Mouse (Mus musculus) liver, adult 2 months (tissue): Measurements from ENCODE around the gene Ankfn1.

Source experiments
- CTCF ChIP-seq: fragments of 200-500 bp; IDR thresholded peaks from 2 replicates; pipeline ENCODE4 v1.5.1; 2011; ENCODE audit warnings: low read depth, low read length, control low read depth
- POLR2A ChIP-seq: fragments of 200-500 bp; IDR thresholded peaks from 2 replicates; pipeline ENCODE4 v1.6.1; 2011; ENCODE audit warnings: low read length, control low read depth; ENCODE audit not compliant: insufficient read depth; ENCODE audit errors: extremely low read depth

GRCm38 (mm10) chr11:89481084-89481483 is 296.4 kb downstream of the Ankfn1 start:
- TF ChIP-seq POLR2A (no peak), CTCF (no peak)
